Mouse (Mus musculus) MEL (cell line): ENCODE measurements around the gene Crip2.

Experiments used
- CTCF ChIP-seq, 3 experiments: IDR thresholded peaks in 2 of 3; conservative IDR thresholded peaks in 1 of 3; 2 replicates each; pipeline ENCODE4 v1.5.1; 2011 to 2012; ENCODE audit warnings: low read length in 3 of 3, low read depth in 2 of 3, mild to moderate bottlenecking in 2 of 3, improper control_type of control experiment in 1 of 3, inconsistent platforms in 1 of 3, mixed read lengths in 1 of 3, moderate library complexity in 1 of 3; ENCODE audit not compliant: control insufficient read depth in 1 of 3, insufficient read depth in 1 of 3, poor library complexity in 1 of 3, severe bottlenecking in 1 of 3
- MYC ChIP-seq: IDR thresholded peaks from 2 replicates; pipeline ENCODE4 v1.6.1; 2011; ENCODE audit warnings: low read depth, mild to moderate bottlenecking, low read length, improper control_type of control experiment, moderate library complexity
- NELFE ChIP-seq: IDR thresholded peaks from 2 replicates; pipeline ENCODE4 v1.6.1; 2011; ENCODE audit warnings: low read depth, low read length, improper control_type of control experiment
- SMC3 ChIP-seq: IDR thresholded peaks from 2 replicates; pipeline ENCODE4 v1.6.1; 2011; ENCODE audit warnings: low read depth, low read length, improper control_type of control experiment

DNA sequence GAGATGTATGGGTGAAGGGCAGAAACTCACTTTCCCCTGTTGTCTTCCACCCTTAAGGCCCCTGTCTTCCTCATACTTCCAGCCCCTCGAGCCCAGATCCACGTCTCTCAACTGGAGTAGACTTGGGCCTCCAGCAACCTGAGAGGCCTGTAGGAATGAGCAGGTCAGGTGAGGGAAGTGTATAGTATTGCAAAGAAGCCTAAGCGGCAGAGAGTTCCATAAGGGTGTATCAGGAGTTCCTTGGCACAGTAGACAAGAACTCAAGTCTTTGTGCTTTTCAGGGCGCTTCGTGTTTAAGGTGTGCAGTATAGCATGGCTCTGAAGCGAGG lies 14.7 kb downstream of the Crip2 start:
- TF ChIP-seq SMC3 (no peak), CTCF (IDR thresholded peaks at IDR 0.05 in 2 of 3, conservative IDR thresholded peaks at IDR 0.05 in 1 of 3; ENCODE audit: control insufficient read depth in 1 of 3, insufficient read depth in 1 of 3, low read depth in 2 of 3, low read length in 3 of 3, poor library complexity in 1 of 3, severe bottlenecking in 1 of 3) (no peak), NELFE (no peak), MYC (no peak)
